Mouse (Mus musculus) fat pad, adult 2 months (tissue): ENCODE data around the gene Cysltr1.

ENCODE experiments used
- DNase-seq: peaks from one replicate; pipeline ENCODE4 v3.0.0-alpha.2; 2011; ENCODE audit warnings: low read depth, low spot score; ENCODE audit errors: extremely low read depth

The Cysltr1 gene

GRCm38 (mm10) chrX:106603386-106603785, at the start of gene Cysltr1:
TSS of gene Cysltr1 (minus strand) at chrX:106603679.
- DNase-seq = no peak

GRCm38 (mm10) chrX:106634799-106635541, 31.5 kb upstream of the Cysltr1 start:
- DNase-seq = no peak

- DNase-seq = no peak
Measured at GRCm38 (mm10) chrX:106633543-106633942, 30.1 kb upstream of the Cysltr1 start.

- DNase-seq = no peak
Measured at GRCm38 (mm10) chrX:106628514-106628913, 25.0 kb upstream of the Cysltr1 start.

- no peak for DNase-seq
Measured at GRCm38 (mm10) chrX:106623667-106624066, 20.2 kb upstream of the Cysltr1 start.

GRCm38 (mm10) chrX:106622512-106622911, 19.0 kb upstream of the Cysltr1 start:
- DNase-seq = no peak

- no peak for DNase-seq
Measured at GRCm38 (mm10) chrX:106602574-106603258, 763 bp downstream of the Cysltr1 start.

- no peak for DNase-seq
Measured at GRCm38 (mm10) chrX:106595904-106596303, 7.6 kb downstream of the Cysltr1 start.

- DNase-seq = no peak
Measured at GRCm38 (mm10) chrX:106593914-106594313, 9.6 kb downstream of the Cysltr1 start.

GRCm38 (mm10) chrX:106582886-106583285, 20.6 kb downstream of the Cysltr1 start, which contains the start of gene Gm5127:
TSS of gene Gm5127 (plus strand) at chrX:106583186.
- DNase-seq = no peak

- no peak for DNase-seq
Measured at GRCm38 (mm10) chrX:106582197-106582596, 21.3 kb downstream of the Cysltr1 start.

GRCm38 (mm10) chrX:106580410-106580809, 23.1 kb downstream of the Cysltr1 start:
- no peak for DNase-seq

GRCm38 (mm10) chrX:106578966-106579365, 24.5 kb downstream of the Cysltr1 start:
- no peak for DNase-seq

- no peak for DNase-seq
Measured at GRCm38 (mm10) chrX:106555457-106555856, 48.0 kb downstream of the Cysltr1 start.

- DNase-seq = no peak
Measured at GRCm38 (mm10) chrX:106536359-106536758, 67.1 kb downstream of the Cysltr1 start.
